Mouse (Mus musculus) telencephalon, adult 2 months (tissue): ENCODE data around the gene Six5.

Experiments
- DNase-seq: peaks from one replicate; pipeline ENCODE4 v3.0.0-alpha.2; 2011; ENCODE audit warnings: low read depth, low spot score

The Six5 gene

DNA sequence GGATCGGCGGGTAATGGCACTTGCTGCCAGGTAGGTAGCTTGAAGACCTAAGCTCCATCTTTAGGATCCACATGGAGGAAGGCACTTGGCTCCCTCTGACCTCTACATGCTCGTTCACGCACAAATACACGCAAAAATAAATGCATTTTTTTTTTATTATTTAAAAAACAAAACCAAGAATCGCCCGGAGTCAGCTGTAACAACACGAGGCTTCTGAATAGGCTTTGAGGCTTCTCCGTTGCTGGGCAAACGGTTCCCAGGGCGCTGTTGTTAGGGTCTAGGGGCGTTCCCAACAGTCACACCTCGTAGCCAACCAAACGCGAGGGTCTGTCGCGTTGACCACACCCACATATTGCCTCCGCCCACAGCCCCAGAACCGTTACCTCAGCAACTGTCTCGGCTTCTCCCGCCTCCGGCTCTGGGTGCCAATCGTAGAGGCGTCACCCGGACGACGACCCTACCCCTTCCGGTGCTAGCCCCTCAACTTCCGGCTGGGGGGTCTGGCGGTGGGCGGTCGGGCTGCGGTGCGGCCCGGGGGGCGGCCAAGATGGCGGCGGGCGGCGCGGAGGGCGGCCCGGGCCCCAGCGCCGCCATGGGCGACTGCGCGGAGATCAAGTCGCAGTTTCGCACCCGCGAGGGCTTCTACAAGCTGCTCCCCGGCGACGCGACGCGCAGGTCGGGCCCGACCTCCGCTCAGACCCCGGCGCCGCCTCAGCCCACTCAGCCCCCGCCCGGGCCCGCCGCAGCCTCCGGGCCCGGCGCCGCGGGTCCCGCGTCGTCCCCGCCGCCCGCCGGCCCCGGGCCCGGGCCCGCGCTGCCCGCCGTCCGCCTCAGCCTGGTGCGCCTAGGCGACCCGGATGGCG is 18.4 kb upstream of the Six5 start, which contains the start of gene Dmwd:
TSS of gene Dmwd (plus strand) at position 505 of the 863 bp plus-strand sequence.
- DNase-seq: peak; percentile 96

DNA sequence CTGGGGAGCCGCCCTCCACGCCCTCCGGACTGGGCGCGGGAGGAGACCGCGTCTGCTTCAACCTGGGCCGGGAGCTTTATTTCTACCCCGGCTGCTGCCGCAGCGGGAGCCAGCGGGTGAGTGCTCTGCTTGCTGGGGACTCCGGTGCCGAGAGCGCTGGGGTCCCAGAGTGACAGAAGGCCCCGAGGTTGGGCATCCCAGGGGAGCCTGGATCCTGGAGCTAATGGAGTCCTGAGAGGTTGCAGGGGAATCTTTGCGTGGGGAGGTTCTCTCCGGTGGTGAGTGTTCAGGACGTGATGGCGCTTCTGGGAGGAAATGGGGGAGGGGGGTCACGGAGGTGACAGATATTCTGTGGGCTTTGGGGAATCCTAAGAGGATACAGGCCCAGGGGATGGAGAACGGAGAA is 17.8 kb upstream of the Six5 start:
- no peak for DNase-seq

DNA sequence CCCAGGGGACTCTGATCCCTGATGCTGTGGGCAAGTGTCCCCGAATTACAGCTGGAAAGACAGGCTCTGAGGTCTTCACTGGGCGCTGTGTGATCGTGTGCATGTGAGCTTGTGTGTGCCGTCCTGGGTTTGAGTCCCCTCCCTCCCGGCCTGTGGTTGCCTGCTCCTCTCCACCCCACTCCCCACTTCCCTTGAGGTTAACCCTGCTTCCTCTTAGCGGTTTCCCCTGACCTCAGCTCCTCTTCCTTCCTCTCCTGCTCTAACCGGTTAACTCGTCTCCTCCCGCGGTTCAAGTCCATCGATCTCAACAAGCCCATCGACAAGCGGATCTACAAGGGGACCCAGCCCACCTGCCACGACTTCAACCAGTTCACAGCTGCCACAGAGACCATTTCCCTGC is 16.6 kb upstream of the Six5 start:
- DNase-seq: no peak

DNA sequence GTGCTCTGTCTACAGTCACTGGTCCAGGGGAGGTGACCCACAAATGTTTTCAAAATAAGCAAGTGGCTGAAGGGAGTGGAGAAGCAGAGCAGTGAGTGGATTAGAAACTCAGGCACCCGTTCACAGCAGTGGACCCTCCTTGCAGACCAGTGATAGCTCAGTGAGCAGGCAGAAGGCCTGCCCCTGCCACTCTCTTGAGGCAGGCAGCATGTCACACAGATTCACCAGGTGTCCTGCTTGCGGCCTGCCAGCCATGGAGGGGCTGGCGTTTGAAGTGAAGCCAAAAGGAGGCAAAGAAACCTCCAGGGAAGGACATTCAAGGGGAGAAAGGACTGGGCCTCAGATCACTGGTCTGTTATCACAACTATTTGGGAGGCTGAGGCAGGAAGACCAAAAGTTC is 15.7 kb upstream of the Six5 start:
- DNase-seq: no peak

DNA sequence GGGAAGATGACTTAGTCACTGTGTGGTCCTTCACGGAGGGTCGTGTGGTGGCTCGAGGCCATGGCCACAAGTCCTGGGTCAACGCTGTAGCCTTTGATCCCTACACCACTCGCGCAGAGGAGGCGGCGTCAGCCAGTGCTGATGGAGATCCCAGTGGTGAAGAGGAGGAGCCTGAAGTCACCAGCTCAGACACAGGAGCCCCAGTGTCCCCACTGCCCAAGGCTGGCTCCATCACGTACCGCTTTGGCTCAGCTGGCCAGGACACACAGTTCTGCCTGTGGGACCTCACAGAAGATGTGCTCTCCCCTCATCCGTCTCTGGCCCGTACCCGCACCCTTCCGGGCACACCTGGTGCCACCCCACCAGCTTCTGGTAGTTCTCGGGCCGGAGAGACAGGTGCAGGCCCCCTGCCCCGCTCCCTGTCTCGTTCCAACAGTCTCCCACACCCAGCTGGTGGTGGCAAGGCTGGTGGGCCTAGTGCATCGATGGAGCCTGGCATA is 13.9 kb upstream of the Six5 start:
- no peak for DNase-seq

DNA sequence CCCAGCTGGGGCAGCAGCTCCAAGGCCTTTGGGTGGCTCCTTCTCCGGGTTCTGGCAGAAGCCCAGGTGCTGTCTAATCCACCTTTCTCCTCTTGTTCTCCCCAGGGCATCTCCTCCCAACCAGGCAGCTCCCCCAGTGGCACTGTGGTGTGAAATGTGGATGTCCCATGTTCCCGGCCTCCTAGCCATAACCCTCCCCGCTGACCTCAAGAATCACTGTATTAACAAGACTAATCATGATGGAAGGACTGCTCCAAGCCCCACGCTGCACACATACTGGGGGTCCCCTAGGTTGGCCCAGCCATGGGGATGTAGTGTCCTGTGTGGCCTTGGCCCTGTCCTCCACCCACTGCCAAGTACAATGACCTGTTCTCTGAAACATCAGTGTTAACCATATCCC is 12.2 kb upstream of the Six5 start:
- no peak for DNase-seq

DNA sequence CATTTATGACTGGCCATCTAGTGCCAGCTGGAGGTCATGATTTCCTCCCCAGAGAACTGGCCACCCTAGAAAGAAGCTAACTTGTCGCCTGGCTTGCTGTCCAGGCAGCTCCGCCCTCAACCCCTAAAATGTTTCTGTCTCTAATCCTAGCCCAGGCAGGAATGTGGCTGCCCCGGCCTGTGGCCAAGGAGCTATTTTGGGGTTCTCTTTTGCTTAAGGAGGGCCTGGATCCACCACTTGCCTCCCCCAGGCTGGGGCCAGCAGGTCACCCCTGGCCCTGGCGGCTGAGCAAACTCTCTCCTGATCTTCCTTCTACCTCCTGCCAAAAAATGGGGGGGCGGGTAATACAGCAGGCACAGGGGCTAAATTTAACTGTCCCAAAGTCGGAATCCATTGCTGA is 11.3 kb upstream of the Six5 start:
- no peak for DNase-seq

DNA sequence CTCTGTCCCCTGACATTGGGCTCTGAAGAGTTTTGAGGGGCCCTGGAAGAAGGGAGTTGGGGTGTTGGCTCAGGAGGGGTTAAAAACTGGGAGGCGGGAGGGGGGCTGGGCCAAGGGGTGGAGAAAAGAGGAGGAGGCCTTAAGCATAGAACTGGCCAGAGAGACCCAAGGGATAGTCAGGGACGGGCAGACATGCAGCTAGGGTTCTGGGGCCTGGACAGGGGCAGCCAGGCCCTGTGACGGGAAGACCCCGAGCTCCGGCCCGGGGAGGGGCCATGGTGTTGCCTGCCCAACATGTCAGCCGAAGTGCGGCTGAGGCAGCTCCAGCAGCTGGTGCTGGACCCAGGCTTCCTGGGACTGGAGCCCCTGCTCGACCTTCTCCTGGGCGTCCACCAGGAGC is 10.7 kb upstream of the Six5 start, which contains the start of gene Dmpk:
TSS of gene Dmpk (plus strand) at position 149 of the 400 bp plus-strand sequence.
- no peak for DNase-seq

DNA sequence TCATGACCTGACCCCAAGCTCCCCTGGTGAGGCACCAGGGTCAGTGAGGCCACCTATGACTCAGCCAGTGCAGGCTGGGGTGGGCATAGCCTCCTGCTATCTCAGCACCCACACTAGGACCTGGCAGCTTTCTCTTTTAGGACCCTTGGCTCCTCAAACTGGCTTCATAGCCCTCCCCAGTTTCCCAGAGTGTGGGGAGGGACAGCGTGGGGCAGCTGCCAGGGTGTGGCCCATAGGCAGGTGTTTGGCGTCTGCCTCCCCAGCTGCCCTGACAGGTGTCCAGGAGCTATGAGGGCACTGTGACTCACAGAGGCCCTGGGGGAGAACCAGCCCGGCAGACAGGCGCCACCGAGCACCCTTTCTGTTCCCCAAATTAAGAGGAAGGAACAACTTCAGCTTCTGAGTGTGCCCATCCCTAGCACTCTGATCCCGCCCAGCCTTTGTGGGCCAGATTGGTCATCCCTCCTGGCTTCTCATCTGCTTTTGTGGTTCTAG is 10.1 kb upstream of the Six5 start:
- DNase-seq: no peak

DNA sequence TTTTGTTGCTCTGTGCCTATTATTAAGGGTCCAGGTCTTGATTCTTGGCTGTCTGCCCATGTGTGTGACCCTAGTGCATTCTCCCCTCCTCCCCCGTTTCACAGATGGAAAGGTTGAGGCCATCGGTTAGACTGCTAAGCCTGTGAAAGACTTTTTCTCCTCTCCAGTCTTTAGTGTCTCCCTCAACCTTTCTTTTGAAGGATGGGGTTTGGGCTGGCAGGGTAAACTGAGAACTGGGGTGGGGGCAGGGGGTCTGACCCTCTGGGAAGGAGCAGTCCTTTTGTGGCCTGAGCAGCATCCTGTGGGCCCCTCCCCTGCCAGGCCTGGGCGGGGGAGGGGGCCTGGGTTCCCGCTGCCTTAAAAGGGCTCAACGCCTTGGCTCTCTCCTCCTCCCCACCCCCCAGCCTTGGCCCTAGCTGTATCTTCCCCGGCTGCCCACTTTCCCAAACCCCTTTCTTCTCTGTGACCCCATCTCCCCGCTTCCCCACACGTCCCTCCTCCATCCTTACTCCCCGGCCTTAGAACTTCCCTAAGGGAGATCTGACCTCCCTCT is 9.4 kb upstream of the Six5 start:
- no peak for DNase-seq

DNA sequence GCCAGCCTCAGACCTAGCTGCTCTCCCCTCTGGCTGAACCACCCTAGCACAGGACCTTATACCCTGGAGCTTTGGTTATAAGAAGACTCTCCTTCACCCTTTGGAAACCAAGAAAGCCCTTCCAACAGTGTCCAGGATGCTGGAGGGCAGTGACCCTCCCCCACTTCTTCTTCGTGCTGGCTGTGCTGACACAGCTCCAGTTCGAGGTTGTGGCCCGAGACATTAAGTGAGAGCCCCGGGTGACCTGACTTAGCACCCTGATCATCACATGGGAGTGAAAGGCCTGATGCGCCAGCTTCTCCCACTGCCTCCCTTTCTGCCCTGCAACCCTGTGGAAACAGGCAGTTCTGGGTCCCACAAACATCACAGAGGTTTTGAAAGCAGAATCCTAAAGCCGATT is 8.9 kb upstream of the Six5 start:
- no peak for DNase-seq

DNA sequence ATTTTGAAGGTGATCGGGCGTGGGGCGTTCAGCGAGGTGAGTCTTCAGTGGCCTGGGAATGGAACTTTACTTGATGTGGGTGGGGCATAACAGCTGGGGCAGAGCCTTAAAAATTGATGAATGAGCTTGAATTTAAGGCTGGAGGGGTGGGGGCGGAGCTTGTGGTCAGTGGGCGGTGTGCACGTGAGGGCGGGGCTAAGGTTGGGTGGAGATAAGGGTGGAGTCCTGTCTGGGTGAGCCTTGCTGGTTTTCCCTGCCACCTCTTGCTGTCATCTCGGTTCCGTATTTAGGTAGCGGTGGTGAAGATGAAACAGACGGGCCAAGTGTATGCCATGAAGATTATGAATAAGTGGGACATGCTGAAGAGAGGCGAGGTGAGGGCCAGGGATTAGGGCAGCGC is 8.4 kb upstream of the Six5 start:
- no peak for DNase-seq

DNA sequence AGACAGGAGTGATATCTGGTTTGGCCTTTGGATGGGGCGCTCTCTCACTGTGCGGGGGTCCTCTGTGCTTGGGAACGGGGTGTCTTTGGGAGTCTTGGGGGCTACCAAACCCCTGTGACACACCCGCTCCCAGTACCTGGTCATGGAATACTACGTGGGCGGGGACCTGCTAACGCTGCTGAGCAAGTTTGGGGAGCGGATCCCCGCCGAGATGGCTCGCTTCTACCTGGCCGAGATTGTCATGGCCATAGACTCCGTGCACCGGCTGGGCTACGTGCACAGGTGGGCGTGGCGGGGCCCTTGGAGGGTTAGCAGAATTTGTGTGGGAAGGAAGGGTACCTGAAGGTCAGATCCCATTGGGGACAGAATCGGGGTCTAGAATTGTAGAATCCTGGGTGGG is 7.6 kb upstream of the Six5 start:
- DNase-seq: no peak

DNA sequence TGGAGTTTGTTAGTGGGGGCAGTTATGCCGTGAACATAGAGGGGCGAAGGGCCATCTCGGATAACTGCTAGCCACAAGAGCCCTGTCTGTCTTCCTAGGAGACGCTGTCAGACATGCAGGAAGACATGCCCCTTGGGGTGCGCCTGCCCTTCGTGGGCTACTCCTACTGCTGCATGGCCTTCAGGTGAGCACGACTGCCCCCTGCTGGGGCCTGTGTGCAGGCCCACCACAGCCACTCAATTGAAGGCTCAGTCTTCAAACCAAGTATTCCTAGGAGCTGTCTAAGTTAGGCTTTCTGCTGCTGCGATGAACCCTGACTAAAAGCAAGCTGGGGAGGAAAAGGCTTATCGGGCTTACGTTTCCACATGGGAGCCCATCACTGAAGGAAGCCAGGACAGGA is 5.6 kb upstream of the Six5 start:
- DNase-seq: no peak

DNA sequence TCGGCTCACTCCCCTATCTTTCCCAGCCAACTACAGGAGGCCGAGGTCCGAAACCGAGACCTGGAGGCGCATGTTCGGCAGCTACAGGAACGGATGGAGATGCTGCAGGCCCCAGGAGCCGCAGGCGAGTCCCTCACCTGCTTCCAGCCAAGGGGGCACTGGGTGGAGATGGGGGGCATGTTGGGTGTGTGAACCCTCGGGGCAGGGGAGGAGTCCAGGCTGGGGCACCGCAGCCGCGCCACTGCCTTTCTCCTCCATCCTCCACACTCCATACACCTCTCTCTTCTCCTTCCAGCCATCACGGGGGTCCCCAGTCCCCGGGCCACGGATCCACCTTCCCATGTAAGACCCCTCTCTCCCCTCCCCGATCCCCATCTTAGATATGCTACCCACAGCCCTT is 2.5 kb upstream of the Six5 start:
- DNase-seq: no peak

DNA sequence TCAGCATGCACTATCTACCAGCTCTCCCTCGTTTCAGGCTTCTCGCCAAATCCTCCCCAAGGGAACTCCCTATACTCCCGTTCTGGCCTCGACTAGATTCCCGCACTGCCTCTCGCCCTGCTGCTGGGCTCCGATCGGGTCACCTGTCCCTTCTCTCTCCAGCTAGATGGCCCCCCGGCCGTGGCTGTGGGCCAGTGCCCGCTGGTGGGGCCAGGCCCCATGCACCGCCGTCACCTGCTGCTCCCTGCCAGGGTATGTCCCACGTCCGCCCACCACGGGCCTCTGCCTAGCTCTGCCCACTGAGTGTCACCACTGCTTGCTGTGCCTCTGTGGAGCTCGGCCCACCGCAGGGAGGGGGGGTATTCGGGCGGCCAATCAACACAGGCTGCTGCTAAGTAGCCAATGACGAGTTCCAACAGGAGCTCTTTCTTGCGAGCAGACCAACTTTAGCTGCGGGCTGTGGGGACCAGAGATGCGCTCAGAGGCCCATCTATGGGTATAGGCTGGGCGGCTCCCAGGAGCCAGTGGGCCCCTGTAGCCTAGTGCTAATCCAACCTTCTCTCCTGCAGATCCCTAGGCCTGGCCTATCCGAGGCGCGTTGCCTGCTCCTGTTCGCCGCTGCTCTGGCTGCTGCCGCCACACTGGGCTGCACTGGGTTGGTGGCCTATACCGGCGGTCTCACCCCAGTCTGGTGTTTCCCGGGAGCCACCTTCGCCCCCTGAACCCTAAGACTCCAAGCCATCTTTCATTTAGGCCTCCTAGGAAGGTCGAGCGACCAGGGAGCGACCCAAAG is 1.8 kb upstream of the Six5 start:
- no peak for DNase-seq

DNA sequence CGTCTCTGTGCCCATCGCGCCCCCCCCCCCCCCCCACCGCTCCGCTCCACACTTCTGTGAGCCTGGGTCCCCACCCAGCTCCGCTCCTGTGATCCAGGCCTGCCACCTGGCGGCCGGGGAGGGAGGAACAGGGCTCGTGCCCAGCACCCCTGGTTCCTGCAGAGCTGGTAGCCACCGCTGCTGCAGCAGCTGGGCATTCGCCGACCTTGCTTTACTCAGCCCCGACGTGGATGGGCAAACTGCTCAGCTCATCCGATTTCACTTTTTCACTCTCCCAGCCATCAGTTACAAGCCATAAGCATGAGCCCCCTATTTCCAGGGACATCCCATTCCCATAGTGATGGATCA is 1.2 kb upstream of the Six5 start:
- DNase-seq: no peak

DNA sequence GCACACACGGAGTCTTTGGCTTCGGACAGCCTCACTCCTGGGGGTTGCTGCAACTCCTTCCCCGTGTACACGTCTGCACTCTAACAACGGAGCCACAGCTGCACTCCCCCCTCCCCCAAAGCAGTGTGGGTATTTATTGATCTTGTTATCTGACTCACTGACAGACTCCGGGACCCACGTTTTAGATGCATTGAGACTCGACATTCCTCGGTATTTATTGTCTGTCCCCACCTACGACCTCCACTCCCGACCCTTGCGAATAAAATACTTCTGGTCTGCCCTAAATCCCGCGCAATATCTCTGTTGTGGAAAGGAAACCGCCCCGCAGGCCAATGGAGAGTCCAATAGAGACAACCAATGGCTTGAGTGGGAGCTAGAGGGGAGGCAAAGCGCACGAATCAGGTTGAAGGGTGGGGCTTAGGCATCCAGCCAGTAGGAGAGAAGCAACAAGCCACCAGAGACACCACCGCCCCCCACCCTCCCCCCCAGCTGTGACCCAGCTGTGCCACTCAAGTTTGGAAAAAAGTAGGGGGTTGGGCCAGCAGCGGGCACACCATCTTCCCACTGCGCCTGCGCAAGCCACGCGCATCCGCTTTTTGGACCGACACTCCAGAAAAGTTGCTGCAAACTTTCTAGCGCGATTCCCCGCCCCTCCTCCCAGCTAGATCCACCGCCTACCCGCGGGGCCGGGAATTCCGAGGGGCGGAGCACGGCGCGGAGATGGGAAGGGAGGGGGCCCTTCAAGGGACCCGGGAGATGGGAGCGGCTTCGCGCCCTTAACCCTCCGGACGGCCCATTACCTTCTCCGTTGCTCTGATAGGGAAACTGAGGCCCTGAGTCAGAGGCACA is 633 bp upstream of the Six5 start:
- DNase-seq: peak; percentile 56

DNA sequence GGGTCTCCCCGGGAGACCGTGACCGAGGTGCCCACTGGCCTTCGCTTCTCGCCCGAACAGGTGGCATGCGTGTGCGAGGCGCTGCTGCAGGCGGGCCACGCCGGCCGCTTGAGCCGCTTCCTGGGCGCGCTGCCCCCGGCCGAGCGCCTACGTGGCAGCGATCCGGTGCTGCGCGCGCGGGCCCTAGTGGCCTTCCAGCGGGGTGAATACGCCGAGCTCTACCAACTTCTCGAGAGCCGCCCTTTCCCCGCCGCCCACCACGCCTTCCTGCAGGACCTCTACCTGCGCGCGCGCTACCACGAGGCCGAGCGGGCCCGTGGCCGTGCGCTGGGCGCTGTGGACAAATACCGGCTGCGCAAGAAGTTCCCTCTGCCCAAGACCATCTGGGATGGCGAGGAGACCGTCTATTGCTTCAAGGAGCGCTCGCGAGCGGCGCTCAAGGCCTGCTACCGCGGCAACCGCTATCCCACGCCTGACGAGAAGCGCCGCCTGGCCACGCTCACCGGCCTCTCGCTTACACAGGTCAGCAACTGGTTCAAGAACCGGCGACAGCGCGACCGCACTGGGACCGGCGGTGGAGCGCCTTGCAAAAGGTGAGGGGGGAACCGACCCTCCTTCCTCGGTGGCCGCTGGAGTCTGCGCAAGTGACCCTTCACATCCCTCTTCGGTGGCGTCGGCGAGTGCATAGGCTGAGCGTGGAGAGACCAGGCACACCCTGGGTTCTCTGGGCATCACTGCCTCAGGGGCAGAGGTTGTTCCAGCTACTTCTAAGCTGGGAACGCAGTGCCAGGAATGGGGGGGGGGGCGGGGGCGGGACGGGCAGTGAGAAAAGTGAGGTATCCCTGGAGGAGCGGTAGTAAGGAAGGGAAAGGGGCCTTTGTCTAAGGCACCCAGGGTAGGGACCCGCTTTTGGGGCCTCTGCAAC is 694 bp downstream of the Six5 start:
- no peak for DNase-seq

DNA sequence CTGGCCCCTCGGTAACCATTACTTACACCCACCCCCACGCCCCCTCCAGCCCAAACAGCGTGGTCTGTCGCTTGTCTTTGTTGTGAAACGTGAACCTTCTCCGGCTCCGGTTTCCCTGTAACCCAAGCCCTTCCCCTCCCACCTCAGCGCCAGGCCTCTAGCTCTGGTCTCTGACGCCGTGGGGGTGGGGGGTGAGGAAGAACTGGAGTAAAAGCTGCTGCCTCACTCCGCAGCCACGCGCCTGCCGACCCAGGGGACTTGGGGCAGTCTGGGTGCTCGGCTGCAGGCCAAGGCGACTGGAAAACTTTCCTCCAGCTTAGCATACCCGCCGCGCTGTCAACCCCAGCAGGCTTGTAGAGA is 1.3 kb downstream of the Six5 start:
- DNase-seq: no peak
